Mouse (Mus musculus): ENCODE measurements at regions not wholly inside any gene's neighbourhood (a gene's known extent, or its start where the extent isn't known, plus 50 kb on each side); places are given as distances from the start of the nearest gene placed in this dataset.

- WGBS (ENCODE audit: insufficient replicate concordance): 79% methylated on average over 8 of the region's 8 CpGs
- Histone ChIP-seq H3K4me2 (ENCODE audit: low read depth, low read length) (no peak overlapping the region), H3K36me3 (replicated peaks; ENCODE audit: insufficient read depth, low read length) (no peaks in the 10 kb centered on the region), H3K27ac (ENCODE audit: low read depth) (no peak overlapping the region), H3K4me3 (ENCODE audit: low read depth, low read length) (no peak overlapping the region), H3K9ac (replicated peaks) (no peak overlapping the region), H3K4me1 (ENCODE audit: insufficient read depth) (no peaks in the 10 kb centered on the region), H3K27me3 (ENCODE audit: insufficient read depth, low read length) (no peaks in the 10 kb centered on the region), H3K9me3 (ENCODE audit: low read length) (no peaks in the 10 kb centered on the region)
- TF ChIP-seq CTCF (IDR thresholded peaks at IDR 0.05; ENCODE audit: low read depth): no peak
- TF ChIP-seq EP300 (IDR thresholded peaks at IDR 0.05; ENCODE audit: low read depth): no peak
- no peak for ATAC-seq
- no peak for DNase-seq
Measured at GRCm38 (mm10) chr1:94136731-94137130, 84.4 kb upstream of the Pdcd1 start.
